Mouse (Mus musculus): ENCODE data around the gene Olfr328.

- TF ChIP-seq GATA1 (IDR thresholded peaks at IDR 0.05; ENCODE audit: low read length) = no peak
- TF ChIP-seq TAL1 (IDR thresholded peaks at IDR 0.05; ENCODE audit: low read length) = no peak
These were observed 15.0 kb upstream of the Olfr328 start, which contains the start of gene Olfr224 for GRCm38 (mm10) chr11:58570405-58570804.

Data from erythroblast, embryonic 14.5 days (primary cell).